Mouse (Mus musculus) monocyte, adult 2 months (primary cell): ENCODE measurements around the gene Bhlhe40.

Experiments
- DNase-seq, 2 experiments: peaks; one replicate each; pipeline ENCODE4 v3.0.0; 2022; ENCODE audit warnings: low spot score in 2 of 2, low read depth in 1 of 2

The Bhlhe40 gene

GRCm38 (mm10) chr6:108662314-108663240 is 2.1 kb downstream of the Bhlhe40 start:
- DNase-seq, result no peak

- DNase-seq, result no peak
Observed at GRCm38 (mm10) chr6:108663241-108664194, 3.1 kb downstream of the Bhlhe40 start.

- DNase-seq, result no peak
Observed at GRCm38 (mm10) chr6:108664533-108665150, 4.2 kb downstream of the Bhlhe40 start.

GRCm38 (mm10) chr6:108665587-108665986 is 5.2 kb downstream of the Bhlhe40 start:
- DNase-seq, result no peak

GRCm38 (mm10) chr6:108666648-108667488 is 6.4 kb downstream of the Bhlhe40 start:
- no peak for DNase-seq

GRCm38 (mm10) chr6:108667599-108668021 is 7.2 kb downstream of the Bhlhe40 start:
- no peak for DNase-seq

GRCm38 (mm10) chr6:108668321-108668786 is 7.9 kb downstream of the Bhlhe40 start:
- peak in 1 of 2 experiments; percentile 58 for DNase-seq

GRCm38 (mm10) chr6:108670276-108670675 is 9.8 kb downstream of the Bhlhe40 start:
- no peak for DNase-seq

GRCm38 (mm10) chr6:108670821-108671220 is 10.4 kb downstream of the Bhlhe40 start:
- no peak for DNase-seq

GRCm38 (mm10) chr6:108672094-108672493 is 11.7 kb downstream of the Bhlhe40 start:
- DNase-seq, result no peak

GRCm38 (mm10) chr6:108674221-108674620 is 13.8 kb downstream of the Bhlhe40 start:
- DNase-seq, result no peak

- no peak for DNase-seq
Observed at GRCm38 (mm10) chr6:108676783-108677340, 16.4 kb downstream of the Bhlhe40 start.

GRCm38 (mm10) chr6:108677697-108678096 is 17.3 kb downstream of the Bhlhe40 start:
- no peak for DNase-seq

- DNase-seq, result no peak
Observed at GRCm38 (mm10) chr6:108678227-108678626, 17.8 kb downstream of the Bhlhe40 start.

GRCm38 (mm10) chr6:108680503-108680902 is 20.1 kb downstream of the Bhlhe40 start:
- DNase-seq, result no peak

GRCm38 (mm10) chr6:108681084-108681483 is 20.7 kb downstream of the Bhlhe40 start:
- no peak for DNase-seq

GRCm38 (mm10) chr6:108683140-108683539 is 22.7 kb downstream of the Bhlhe40 start:
- DNase-seq, result no peak

GRCm38 (mm10) chr6:108684430-108684829 is 24.0 kb downstream of the Bhlhe40 start:
- no peak for DNase-seq

GRCm38 (mm10) chr6:108685758-108686355 is 25.4 kb downstream of the Bhlhe40 start:
- no peak for DNase-seq
